Mouse (Mus musculus): Measurements from ENCODE around the gene Tmcc3. TPM values are rescaled to one million over a fixed set of nuclear protein-coding genes. Genes with fewer than 3 reads are reported as not detected.

Tmcc3 gene
- total and polyA plus RNA-seq, 3 experiments, result 15.3 to 35.1 (median 29.8) TPM

- Histone ChIP-seq H3K27ac (peak overlapping the region; percentile 67), H3K9ac (ENCODE audit: low read depth, low read length) (no peak overlapping the region), H3K36me3 (ENCODE audit: control insufficient read depth, insufficient read depth, low read length) (peaks cover 14% of the 10 kb centered on the region), H3K79me2 (replicated peaks; ENCODE audit: control insufficient read depth, insufficient read depth, low read length) (peaks cover 7% of the 10 kb centered on the region), H3K4me3 (no peak overlapping the region), H3K27me3 (ENCODE audit: control insufficient read depth, insufficient read depth, low read length) (no peaks in the 10 kb centered on the region), H3K4me1 (ENCODE audit: control insufficient read depth, insufficient read depth, low read length) (peaks cover 25% of the 10 kb centered on the region)
- TF ChIP-seq POLR2A (IDR thresholded peaks at IDR 0.05; ENCODE audit: insufficient read depth, low read depth, low read length) (no peak), CTCF (IDR thresholded peaks at IDR 0.05) (no peak), EP300 (IDR thresholded peaks at IDR 0.05; ENCODE audit: insufficient read depth, low read depth, low read length) (no peak)
- intact Hi-C loops (cut with DNase I), result no loop called here
- 17% methylated on average over 7 of the region's 7 CpGs for WGBS
- DNase-seq, result no peak
Observed at GRCm38 (mm10) chr10:94565410-94566221, 253.9 kb downstream of the Tmcc3 start.

GRCm38 (mm10) chr10:94566222-94566868, 254.6 kb downstream of the Tmcc3 start:
- no peaks in the 10 kb centered on the region for H3K27me3 ChIP-seq (ENCODE audit: control insufficient read depth, insufficient read depth, low read length)
- TF ChIP-seq CTCF (IDR thresholded peaks at IDR 0.05) (no peak), POLR2A (IDR thresholded peaks at IDR 0.05; ENCODE audit: insufficient read depth, low read depth, low read length) (no peak), EP300 (IDR thresholded peaks at IDR 0.05; ENCODE audit: insufficient read depth, low read depth, low read length) (no peak)
- DNase-seq, result no peak
- peaks cover 7% of the 10 kb centered on the region for H3K79me2 ChIP-seq (replicated peaks; ENCODE audit: control insufficient read depth, insufficient read depth, low read length)
- H3K4me1 ChIP-seq (ENCODE audit: control insufficient read depth, insufficient read depth, low read length), result peaks cover 20% of the 10 kb centered on the region
- no peak overlapping the region for H3K9ac ChIP-seq (ENCODE audit: low read depth, low read length)
- WGBS, result 77% methylated on average over 21 of the region's 21 CpGs
- H3K4me3 ChIP-seq, result no peak overlapping the region
- intact Hi-C loops (cut with DNase I), result no loop called here
- H3K36me3 ChIP-seq (ENCODE audit: control insufficient read depth, insufficient read depth, low read length), result peaks cover 9% of the 10 kb centered on the region
- peak overlapping the region; percentile 67 for H3K27ac ChIP-seq

DNA sequence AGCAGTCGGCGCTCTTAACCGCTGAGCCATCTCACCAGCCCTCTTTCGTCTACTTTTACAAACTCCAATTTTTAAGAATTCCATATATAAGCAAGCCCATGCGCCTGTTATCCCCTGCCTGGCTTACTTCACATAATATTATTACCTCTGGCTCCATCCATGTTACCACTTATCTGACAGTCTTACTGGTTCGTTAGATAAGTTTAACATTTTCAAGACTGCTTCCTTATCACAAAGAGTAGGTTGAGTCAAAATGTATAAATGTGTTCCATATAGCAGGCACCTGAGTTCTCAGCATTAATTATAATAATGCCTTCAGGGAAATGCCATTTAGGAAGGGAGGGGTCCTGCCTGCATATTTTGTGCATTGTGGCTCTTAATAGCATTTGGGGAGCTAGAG, 255.5 kb downstream of the Tmcc3 start:
- peaks cover 22% of the 10 kb centered on the region for H3K4me1 ChIP-seq (ENCODE audit: control insufficient read depth, insufficient read depth, low read length)
- H3K4me3 ChIP-seq, result no peak overlapping the region
- no peak for DNase-seq
- H3K27ac ChIP-seq, result no peak overlapping the region
- H3K27me3 ChIP-seq (ENCODE audit: control insufficient read depth, insufficient read depth, low read length), result no peaks in the 10 kb centered on the region
- intact Hi-C loops (cut with DNase I), result no loop called here
- H3K36me3 ChIP-seq (ENCODE audit: control insufficient read depth, insufficient read depth, low read length), result peaks cover 5% of the 10 kb centered on the region
- 95% methylated on average over 6 of the region's 6 CpGs for WGBS
- peaks cover 7% of the 10 kb centered on the region for H3K79me2 ChIP-seq (replicated peaks; ENCODE audit: control insufficient read depth, insufficient read depth, low read length)
- TF ChIP-seq EP300 (IDR thresholded peaks at IDR 0.05; ENCODE audit: insufficient read depth, low read depth, low read length) (no peak), POLR2A (IDR thresholded peaks at IDR 0.05; ENCODE audit: insufficient read depth, low read depth, low read length) (no peak), CTCF (IDR thresholded peaks at IDR 0.05) (no peak)
- H3K9ac ChIP-seq (ENCODE audit: low read depth, low read length), result no peak overlapping the region

DNA sequence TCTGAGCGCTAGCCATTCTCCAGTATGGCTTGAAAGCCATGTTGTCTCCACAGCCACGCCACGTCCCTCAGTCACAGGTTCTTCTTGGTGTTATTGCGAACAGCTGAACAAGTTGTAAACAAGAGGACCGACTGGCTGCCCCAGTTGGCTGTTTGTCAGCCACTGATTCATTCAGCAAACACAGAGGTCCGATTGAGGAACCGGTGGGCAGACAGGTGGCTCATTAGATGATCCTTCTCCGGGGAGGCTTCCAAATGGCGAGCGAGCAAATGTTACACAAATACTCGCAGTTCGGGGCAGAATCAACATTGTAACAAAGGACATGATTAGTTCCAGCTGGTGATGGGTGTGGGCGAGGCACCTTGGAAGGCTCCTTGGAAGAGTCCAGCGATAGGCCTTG, 256.2 kb downstream of the Tmcc3 start:
- DNase-seq, result peak in 1 of 2 experiments; percentile 24
- TF ChIP-seq POLR2A (IDR thresholded peaks at IDR 0.05; ENCODE audit: insufficient read depth, low read depth, low read length) (no peak), CTCF (IDR thresholded peaks at IDR 0.05) (no peak), EP300 (IDR thresholded peaks at IDR 0.05; ENCODE audit: insufficient read depth, low read depth, low read length) (no peak)
- Histone ChIP-seq H3K9ac (ENCODE audit: low read depth, low read length) (no peak overlapping the region), H3K27me3 (ENCODE audit: control insufficient read depth, insufficient read depth, low read length) (no peaks in the 10 kb centered on the region), H3K36me3 (ENCODE audit: control insufficient read depth, insufficient read depth, low read length) (peaks cover 5% of the 10 kb centered on the region), H3K27ac (no peak overlapping the region; the same call in 1 of the 2 replicates), H3K4me1 (ENCODE audit: control insufficient read depth, insufficient read depth, low read length) (peaks cover 28% of the 10 kb centered on the region), H3K4me3 (no peak overlapping the region), H3K79me2 (replicated peaks; ENCODE audit: control insufficient read depth, insufficient read depth, low read length) (peaks cover 7% of the 10 kb centered on the region)
- intact Hi-C loops (cut with DNase I), result no loop called here
- WGBS, result 79% methylated on average over 14 of the region's 14 CpGs

GRCm38 (mm10) chr10:94568867-94569266, 257.1 kb downstream of the Tmcc3 start:
- DNase-seq, result no peak
- no peaks in the 10 kb centered on the region for H3K27me3 ChIP-seq (ENCODE audit: control insufficient read depth, insufficient read depth, low read length)

DNA sequence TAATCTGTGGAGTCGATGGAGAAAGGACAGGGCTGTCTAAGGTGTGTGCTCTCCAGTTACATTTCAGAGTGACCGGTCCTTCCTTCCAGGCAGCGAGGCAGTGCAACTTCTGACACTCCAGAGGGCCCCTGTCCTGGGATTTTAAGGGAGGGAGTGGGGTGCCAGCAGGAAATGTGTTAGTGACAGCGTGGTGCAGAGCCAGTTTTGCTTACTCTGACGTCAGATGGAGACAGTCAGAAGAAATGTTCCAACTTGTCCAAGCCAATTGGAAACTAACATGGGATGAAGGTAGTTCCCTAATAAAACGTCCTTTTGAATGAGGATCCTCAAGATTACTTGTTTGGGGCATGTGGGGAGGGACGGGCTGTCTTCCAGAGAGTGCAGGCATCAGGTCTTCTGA, 258.0 kb downstream of the Tmcc3 start:
- intact Hi-C loops (cut with DNase I), result no loop called here
- Histone ChIP-seq H3K4me1 (ENCODE audit: control insufficient read depth, insufficient read depth, low read length) (peaks cover 33% of the 10 kb centered on the region), H3K9ac (ENCODE audit: low read depth, low read length) (no peak overlapping the region), H3K36me3 (ENCODE audit: control insufficient read depth, insufficient read depth, low read length) (peaks cover 13% of the 10 kb centered on the region), H3K27me3 (ENCODE audit: control insufficient read depth, insufficient read depth, low read length) (no peaks in the 10 kb centered on the region), H3K27ac (no peak overlapping the region), H3K79me2 (replicated peaks; ENCODE audit: control insufficient read depth, insufficient read depth, low read length) (peaks cover 6% of the 10 kb centered on the region), H3K4me3 (no peak overlapping the region)
- 55% methylated on average over 7 of the region's 7 CpGs for WGBS
- no peak for DNase-seq
- TF ChIP-seq EP300 (IDR thresholded peaks at IDR 0.05; ENCODE audit: insufficient read depth, low read depth, low read length), result no peak
- no peak for TF ChIP-seq CTCF (IDR thresholded peaks at IDR 0.05)
- no peak for TF ChIP-seq POLR2A (IDR thresholded peaks at IDR 0.05; ENCODE audit: insufficient read depth, low read depth, low read length)

More at GRCm38 (mm10) chr10:94568867-94569266, 257.1 kb downstream of the Tmcc3 start:
- no peak overlapping the region for H3K4me3 ChIP-seq
- TF ChIP-seq CTCF (IDR thresholded peaks at IDR 0.05) (no peak), POLR2A (IDR thresholded peaks at IDR 0.05; ENCODE audit: insufficient read depth, low read depth, low read length) (no peak), EP300 (IDR thresholded peaks at IDR 0.05; ENCODE audit: insufficient read depth, low read depth, low read length) (no peak)
- WGBS, result 74% methylated on average over 7 of the region's 7 CpGs
- intact Hi-C loops (cut with DNase I), result no loop called here
- peaks cover 28% of the 10 kb centered on the region for H3K4me1 ChIP-seq (ENCODE audit: control insufficient read depth, insufficient read depth, low read length)
- H3K79me2 ChIP-seq (replicated peaks; ENCODE audit: control insufficient read depth, insufficient read depth, low read length), result peaks cover 7% of the 10 kb centered on the region
- no peak overlapping the region for H3K9ac ChIP-seq (ENCODE audit: low read depth, low read length)
- peaks cover 10% of the 10 kb centered on the region for H3K36me3 ChIP-seq (ENCODE audit: control insufficient read depth, insufficient read depth, low read length)
- peak overlapping the region; percentile 20 for H3K27ac ChIP-seq
